Mouse (Mus musculus): ENCODE measurements around the gene Zmynd11. TPM values are rescaled to one million over a fixed set of nuclear protein-coding genes. Genes with fewer than 3 reads are reported as not detected.
"Not testable (repeated sequence)": the region's sequence is repeated elsewhere in the genome, so short reads cannot be mapped to it uniquely, and the experiment has no call there.

The Zmynd11 gene
- polyA plus RNA-seq, 1 experiment: 60.0 TPM

- H3K27ac ChIP-seq (ENCODE audit: control insufficient read depth, insufficient read depth, low read length): no peak overlapping the region
- 0 out of 2 replicates have a peak, but pooled peaks cover 3% of the 10 kb centered on the region for H3K4me1 ChIP-seq (replicated peaks; ENCODE audit: control insufficient read depth, insufficient read depth, low read length)
- H3K27me3 ChIP-seq (ENCODE audit: control insufficient read depth, insufficient read depth, low read length): no peaks in the 10 kb centered on the region
- 95% methylated on average over 9 of the region's 9 CpGs for WGBS
- no peak overlapping the region for H3K4me3 ChIP-seq (ENCODE audit: control insufficient read depth, insufficient read depth, low read length)
- no peaks in the 10 kb centered on the region for H3K36me3 ChIP-seq (ENCODE audit: control insufficient read depth, insufficient read depth, low read length)
- no peak for DNase-seq
- TF ChIP-seq CTCF (IDR thresholded peaks at IDR 0.05; ENCODE audit: borderline replicate concordance, control insufficient read depth, extremely low read depth, insufficient read depth, low read length, poor library complexity) (no peak), POLR2A (IDR thresholded peaks at IDR 0.05; ENCODE audit: control insufficient read depth, extremely low read depth, insufficient read depth, low read length, poor library complexity) (no peak)
Measured at GRCm38 (mm10) chr13:9757842-9758491, 7.2 kb downstream of the Zmynd11 start.

GRCm38 (mm10) chr13:9753706-9754105 lies 11.4 kb downstream of the Zmynd11 start:
- WGBS: 92% methylated on average over 3 of the region's 3 CpGs

GRCm38 (mm10) chr13:9750320-9750719 lies 14.8 kb downstream of the Zmynd11 start:
- no peak for DNase-seq
- Histone ChIP-seq H3K4me1 (replicated peaks; ENCODE audit: control insufficient read depth, insufficient read depth, low read length) (no peaks in the 10 kb centered on the region), H3K36me3 (ENCODE audit: control insufficient read depth, insufficient read depth, low read length) (no peaks in the 10 kb centered on the region), H3K27me3 (ENCODE audit: control insufficient read depth, insufficient read depth, low read length) (no peaks in the 10 kb centered on the region), H3K4me3 (ENCODE audit: control insufficient read depth, insufficient read depth, low read length) (no peak overlapping the region), H3K27ac (ENCODE audit: control insufficient read depth, insufficient read depth, low read length) (no peak overlapping the region)
- no peak for TF ChIP-seq CTCF (IDR thresholded peaks at IDR 0.05; ENCODE audit: borderline replicate concordance, control insufficient read depth, extremely low read depth, insufficient read depth, low read length, poor library complexity)
- TF ChIP-seq POLR2A (IDR thresholded peaks at IDR 0.05; ENCODE audit: control insufficient read depth, extremely low read depth, insufficient read depth, low read length, poor library complexity): no peak
- WGBS: 88% methylated on average over 1 of the region's 1 CpGs

More at GRCm38 (mm10) chr13:9753706-9754105, 11.4 kb downstream of the Zmynd11 start:
- Histone ChIP-seq H3K4me1 (replicated peaks; ENCODE audit: control insufficient read depth, insufficient read depth, low read length) (no peaks in the 10 kb centered on the region), H3K27ac (ENCODE audit: control insufficient read depth, insufficient read depth, low read length) (no peak overlapping the region), H3K4me3 (ENCODE audit: control insufficient read depth, insufficient read depth, low read length) (no peak overlapping the region), H3K36me3 (ENCODE audit: control insufficient read depth, insufficient read depth, low read length) (no peaks in the 10 kb centered on the region), H3K27me3 (ENCODE audit: control insufficient read depth, insufficient read depth, low read length) (no peaks in the 10 kb centered on the region)
- DNase-seq: no peak
- no peak for TF ChIP-seq CTCF (IDR thresholded peaks at IDR 0.05; ENCODE audit: borderline replicate concordance, control insufficient read depth, extremely low read depth, insufficient read depth, low read length, poor library complexity)
- TF ChIP-seq POLR2A (IDR thresholded peaks at IDR 0.05; ENCODE audit: control insufficient read depth, extremely low read depth, insufficient read depth, low read length, poor library complexity): no peak

GRCm38 (mm10) chr13:9749796-9750195 lies 15.3 kb downstream of the Zmynd11 start:
- TF ChIP-seq POLR2A (IDR thresholded peaks at IDR 0.05; ENCODE audit: control insufficient read depth, extremely low read depth, insufficient read depth, low read length, poor library complexity) (no peak), CTCF (IDR thresholded peaks at IDR 0.05; ENCODE audit: borderline replicate concordance, control insufficient read depth, extremely low read depth, insufficient read depth, low read length, poor library complexity) (no peak)
- no peak overlapping the region for H3K4me3 ChIP-seq (ENCODE audit: control insufficient read depth, insufficient read depth, low read length)
- no peak overlapping the region for H3K27ac ChIP-seq (ENCODE audit: control insufficient read depth, insufficient read depth, low read length)
- H3K27me3 ChIP-seq (ENCODE audit: control insufficient read depth, insufficient read depth, low read length): no peaks in the 10 kb centered on the region
- no peaks in the 10 kb centered on the region for H3K4me1 ChIP-seq (replicated peaks; ENCODE audit: control insufficient read depth, insufficient read depth, low read length)
- DNase-seq: no peak
- no peaks in the 10 kb centered on the region for H3K36me3 ChIP-seq (ENCODE audit: control insufficient read depth, insufficient read depth, low read length)
- WGBS: 83% methylated on average over 4 of the region's 4 CpGs

- 58% methylated on average over 2 of the region's 2 CpGs for WGBS
- no peaks in the 10 kb centered on the region for H3K4me1 ChIP-seq (replicated peaks; ENCODE audit: control insufficient read depth, insufficient read depth, low read length)
Measured at GRCm38 (mm10) chr13:9738190-9738589, 26.9 kb downstream of the Zmynd11 start.

GRCm38 (mm10) chr13:9737024-9737423 lies 28.1 kb downstream of the Zmynd11 start:
- Histone ChIP-seq H3K27me3 (ENCODE audit: control insufficient read depth, insufficient read depth, low read length) (no peaks in the 10 kb centered on the region), H3K36me3 (ENCODE audit: control insufficient read depth, insufficient read depth, low read length) (peaks cover 8% of the 10 kb centered on the region; the same call in 1 of the 2 replicates), H3K27ac (ENCODE audit: control insufficient read depth, insufficient read depth, low read length) (no peak overlapping the region), H3K4me3 (ENCODE audit: control insufficient read depth, insufficient read depth, low read length) (no peak overlapping the region), H3K4me1 (replicated peaks; ENCODE audit: control insufficient read depth, insufficient read depth, low read length) (no peaks in the 10 kb centered on the region)
- 52% methylated on average over 5 of the region's 5 CpGs for WGBS
- no peak for TF ChIP-seq POLR2A (IDR thresholded peaks at IDR 0.05; ENCODE audit: control insufficient read depth, extremely low read depth, insufficient read depth, low read length, poor library complexity)
- TF ChIP-seq CTCF (IDR thresholded peaks at IDR 0.05; ENCODE audit: borderline replicate concordance, control insufficient read depth, extremely low read depth, insufficient read depth, low read length, poor library complexity): no peak
- DNase-seq: no peak

More at GRCm38 (mm10) chr13:9738190-9738589, 26.9 kb downstream of the Zmynd11 start:
- no peak overlapping the region for H3K4me3 ChIP-seq (ENCODE audit: control insufficient read depth, insufficient read depth, low read length)
- H3K36me3 ChIP-seq (ENCODE audit: control insufficient read depth, insufficient read depth, low read length): peaks cover 3% of the 10 kb centered on the region; the same call in 1 of the 2 replicates
- no peaks in the 10 kb centered on the region for H3K27me3 ChIP-seq (ENCODE audit: control insufficient read depth, insufficient read depth, low read length)
- TF ChIP-seq POLR2A (IDR thresholded peaks at IDR 0.05; ENCODE audit: control insufficient read depth, extremely low read depth, insufficient read depth, low read length, poor library complexity) (no peak), CTCF (IDR thresholded peaks at IDR 0.05; ENCODE audit: borderline replicate concordance, control insufficient read depth, extremely low read depth, insufficient read depth, low read length, poor library complexity) (no peak)
- DNase-seq: no peak
- no peak overlapping the region for H3K27ac ChIP-seq (ENCODE audit: control insufficient read depth, insufficient read depth, low read length)

- H3K36me3 ChIP-seq (ENCODE audit: control insufficient read depth, insufficient read depth, low read length); H3K27me3 ChIP-seq (ENCODE audit: control insufficient read depth, insufficient read depth, low read length); H3K27ac ChIP-seq (ENCODE audit: control insufficient read depth, insufficient read depth, low read length): not testable (repeated sequence)
Measured at GRCm38 (mm10) chr13:9732262-9732661, 32.9 kb downstream of the Zmynd11 start.

More at GRCm38 (mm10) chr13:9732262-9732661, 32.9 kb downstream of the Zmynd11 start:
- not testable (repeated sequence) for DNase-seq; H3K4me3 ChIP-seq (ENCODE audit: control insufficient read depth, insufficient read depth, low read length); H3K4me1 ChIP-seq (replicated peaks; ENCODE audit: control insufficient read depth, insufficient read depth, low read length)
- WGBS: 97% methylated on average over 4 of the region's 5 CpGs
